Comparison of ENCODE assay signal across 30 mouse cellular contexts in genomic region chr3:57540474-57540873, GRCm38 (mm10). TPM values are rescaled to one million over a fixed set of nuclear protein-coding genes. Genes with fewer than 3 reads are reported as not detected.
DNase-seq lines count a peak whose midpoint lies in the region; ATAC-seq and TF ChIP-seq lines count a peak whose summit lies in the region.
"Had no signal": no experiment of that assay in that cellular context is flagged by ENCODE, and none has a peak within 500 bp of the region (broad histone marks: within the 10 kb centered on the region; RNA-seq: fewer than 3 reads in every experiment).

No protein-coding gene starts in this region.

- H3K9me3 ChIP-seq in heart, embryonic 11.5 days (replicated peaks; ENCODE audit: control insufficient read depth, low read length), result no peaks in the 10 kb centered on the region
- no peaks in the 10 kb centered on the region for H3K9me3 ChIP-seq in heart, postnatal 0 days (replicated peaks; ENCODE audit: control insufficient read depth, low read length)
- H3K9me3 ChIP-seq in lung, embryonic 16.5 days (ENCODE audit: control insufficient read depth, low read length), result no peaks in the 10 kb centered on the region
- H3K9me3 ChIP-seq: forebrain, embryonic 10.5 days; hindbrain, embryonic 10.5 days; intestine, embryonic 15.5 days; neural tube, embryonic 12.5 days; stomach, embryonic 15.5 days had no signal

- no peak for TF ChIP-seq EP300 in heart, postnatal 0 days (IDR thresholded peaks at IDR 0.05; ENCODE audit: low read depth)

- H3ac ChIP-seq in myocyte (ENCODE audit: control insufficient read depth, insufficient read length), result no peak overlapping the region

- H3K79me2 ChIP-seq in myocyte (ENCODE audit: control insufficient read depth, insufficient read depth), result peaks cover 92% of the 10 kb centered on the region

- H3K9ac ChIP-seq in heart, embryonic 11.5 days (ENCODE audit: low read depth, low read length), result no peak overlapping the region
- H3K9ac ChIP-seq in heart, postnatal 0 days (replicated peaks; ENCODE audit: low read depth, low read length), result no peak overlapping the region
- H3K9ac ChIP-seq in lung, embryonic 16.5 days (ENCODE audit: low read length), result no peak overlapping the region
- H3K9ac ChIP-seq: forebrain, postnatal 0 days; intestine, embryonic 15.5 days; liver, embryonic 14.5 days; neural tube, embryonic 12.5 days; stomach, embryonic 15.5 days had no signal

- intact Hi-C loops in heart, postnatal 14 days (cut with DNase I), result no loop called here

- H3K4me1 ChIP-seq in heart, embryonic 11.5 days (ENCODE audit: control insufficient read depth, insufficient read depth, low read length), result peaks cover 8% of the 10 kb centered on the region; the same call in 1 of the 2 replicates
- peaks cover 29% of the 10 kb centered on the region; the same call in 1 of the 2 replicates for H3K4me1 ChIP-seq in heart, postnatal 0 days (ENCODE audit: control insufficient read depth, insufficient read depth)
- peaks cover 21% of the 10 kb centered on the region for H3K4me1 ChIP-seq in lung, embryonic 16.5 days (replicated peaks; ENCODE audit: control insufficient read depth, insufficient read depth, low read length)
- H3K4me1 ChIP-seq: neural tube, embryonic 12.5 days had no signal

- no peak overlapping the region for H3K4me2 ChIP-seq in heart, embryonic 11.5 days
- no peak overlapping the region for H3K4me2 ChIP-seq in heart, postnatal 0 days (ENCODE audit: low read depth, low read length)
- no peak overlapping the region for H3K4me2 ChIP-seq in lung, embryonic 16.5 days (ENCODE audit: low read depth, low read length)
- H3K4me2 ChIP-seq in myocyte (ENCODE audit: low read depth), result no peak overlapping the region
- H3K4me2 ChIP-seq: intestine, embryonic 15.5 days; neural tube, embryonic 12.5 days; stomach, embryonic 15.5 days had no signal

- H3K36me3 ChIP-seq in heart, embryonic 11.5 days (ENCODE audit: control insufficient read depth, insufficient read depth, low read length), result no peaks in the 10 kb centered on the region
- H3K36me3 ChIP-seq in heart, postnatal 0 days (replicated peaks; ENCODE audit: control insufficient read depth, insufficient read depth, low read length), result no peaks in the 10 kb centered on the region
- no peaks in the 10 kb centered on the region for H3K36me3 ChIP-seq in lung, embryonic 16.5 days (ENCODE audit: control insufficient read depth, insufficient read depth, low read length)
- no peaks in the 10 kb centered on the region for H3K36me3 ChIP-seq in myocyte (ENCODE audit: control insufficient read depth, insufficient read depth)
- H3K36me3 ChIP-seq: forebrain, embryonic 10.5 days; G1E; hindbrain, embryonic 10.5 days; intestine, embryonic 15.5 days; neural tube, embryonic 12.5 days; stomach, embryonic 15.5 days had no signal

- no peak overlapping the region for H3K4me3 ChIP-seq in heart, embryonic 11.5 days (ENCODE audit: low read depth, low read length)
- no peak overlapping the region for H3K4me3 ChIP-seq in heart, postnatal 0 days (ENCODE audit: low read depth, low read length)
- H3K4me3 ChIP-seq in lung, embryonic 16.5 days (ENCODE audit: low read length), result no peak overlapping the region
- no peak overlapping the region for H3K4me3 ChIP-seq in myocyte
- H3K4me3 ChIP-seq: forebrain, embryonic 10.5 days; hindbrain, embryonic 10.5 days; intestine, embryonic 15.5 days; neural tube, embryonic 12.5 days; stomach, embryonic 15.5 days had no signal

- ATAC-seq in heart, embryonic 11.5 days (replicated peaks; ENCODE audit: insufficient number of reproducible peaks, low FRiP score, low TSS enrichment), result no peak
- no peak for ATAC-seq in heart, postnatal 0 days (ENCODE audit: insufficient read depth, low read depth)
- ATAC-seq in lung, embryonic 16.5 days (ENCODE audit: low read depth), result no peak
- ATAC-seq: forebrain, postnatal 0 days; hindbrain, embryonic 16.5 days; intestine, embryonic 15.5 days had no signal

- no peaks in the 10 kb centered on the region for H3K27me3 ChIP-seq in heart, embryonic 11.5 days (ENCODE audit: control insufficient read depth, insufficient read depth, low read length)
- no peaks in the 10 kb centered on the region for H3K27me3 ChIP-seq in heart, postnatal 0 days (ENCODE audit: control insufficient read depth, insufficient read depth, low read length)
- H3K27me3 ChIP-seq in lung, embryonic 16.5 days (ENCODE audit: control insufficient read depth, insufficient read depth, low read depth, low read length), result no peaks in the 10 kb centered on the region
- H3K27me3 ChIP-seq in myocyte (ENCODE audit: control insufficient read depth, insufficient read depth, insufficient read length), result no peaks in the 10 kb centered on the region
- H3K27me3 ChIP-seq: CH12.LX; intestine, embryonic 15.5 days; neural tube, embryonic 12.5 days; stomach, embryonic 15.5 days had no signal

- H3K27ac ChIP-seq in heart, embryonic 11.5 days (ENCODE audit: low read depth, low read length), result peak overlapping the region; percentile 64; the same call in 1 of the 2 replicates
- peak overlapping the region; percentile 47; the same call in 1 of the 2 replicates for H3K27ac ChIP-seq in heart, postnatal 0 days (ENCODE audit: low read depth)
- H3K27ac ChIP-seq in lung, embryonic 16.5 days (ENCODE audit: low read length), result 0 out of 2 replicates have a peak overlapping the region, but pooled peaks have one; percentile 26
- H3K27ac ChIP-seq: forebrain, embryonic 10.5 days; hindbrain, embryonic 10.5 days; intestine, embryonic 15.5 days; liver, embryonic 14.5 days; neural tube, embryonic 12.5 days; stomach, embryonic 15.5 days had no signal

- TF ChIP-seq CTCF in heart, postnatal 0 days (IDR thresholded peaks at IDR 0.05; ENCODE audit: low read depth), result no peak

- no peak for TF ChIP-seq POLR2A in myocyte (IDR thresholded peaks at IDR 0.05; ENCODE audit: insufficient read length, low read depth)

- WGBS in heart, embryonic 11.5 days (ENCODE audit: insufficient replicate concordance), result 29% methylated on average over 2 of the region's 2 CpGs
- WGBS in heart, postnatal 0 days, result 16% methylated on average over 2 of the region's 2 CpGs
- 10% methylated on average over 2 of the region's 2 CpGs for WGBS in lung, embryonic 16.5 days

- DNase-seq in heart, adult 8-10 months (ENCODE audit: low spot score), result no peak
- no peak for DNase-seq in heart, postnatal 0 days (ENCODE audit: low spot score)
- no peak for DNase-seq in heart, postnatal 14 days
- no peak for DNase-seq in lung, postnatal 10 days
- DNase-seq in thymus, adult 18-20 months, result no peak
- DNase-seq: adrenal gland, adult 8-10 months; cerebellum, adult 18-20 months; cerebellum, postnatal 14 days; forebrain, postnatal 0 days; gastrocnemius, postnatal 36 days; kidney, adult 9 months; kidney, postnatal 4 days; layer of hippocampus, adult 9-11 months; lung, postnatal 14 days; midbrain, embryonic 14.5 days; thymus, adult 2 months; thymus, postnatal 4 days had no signal

TF ChIP-seq in myocyte, 11 proteins besides CTCF, POLR2A, EP300 and RAD21:
- no peak for TF ChIP-seq TCF3 (IDR thresholded peaks at IDR 0.05; ENCODE audit: insufficient read length, low read depth)
- no peak for TF ChIP-seq POLR2AphosphoS2 (IDR thresholded peaks at IDR 0.05; ENCODE audit: insufficient read length, low read depth)
- no peak for TF ChIP-seq MYOD1 (IDR thresholded peaks at IDR 0.05; ENCODE audit: control insufficient read depth in 1 of 3, insufficient read length in 2 of 3, low read depth in 2 of 3)
- TF ChIP-seq USF1 (IDR thresholded peaks at IDR 0.05; ENCODE audit: low read depth), result peak; percentile 52
- TF ChIP-seq MAX (IDR thresholded peaks at IDR 0.05; ENCODE audit: low read depth), result no peak
- no peak for TF ChIP-seq SRF (IDR thresholded peaks at IDR 0.05; ENCODE audit: control insufficient read depth, insufficient read length, low read depth)

RNA-seq across cellular contexts. Expression of gene Wwtr1, which starts 35.2 kb away (rescaled TPM):
- 12.9 and 17.4 TPM in 2 replicates for polyA plus RNA-seq in heart, embryonic 11.5 days (2014; fragmentation: Nextera tagmentation; extraction: Ambion mirVana)
- 10 to 100 TPM; 39.7 to 50.1 (median 46.3) TPM for total RNA-seq in heart, adult 8-10 months (2022)
- 88.9 and 90.9 TPM in 2 replicates for total RNA-seq in heart, postnatal 0 days (2014; rRNA removed; ENCODE audit: low replicate concordance)
- 24.9 and 26.1 TPM in 2 replicates for polyA plus RNA-seq in heart, postnatal 0 days (2015; fragmentation: Nextera tagmentation; extraction: Ambion mirVana)
- total RNA-seq in heart, postnatal 14 days (2021), result 10 to 100 TPM; 65.6 to 75.2 TPM
- polyA plus RNA-seq in lung, embryonic 16.5 days (2015; fragmentation: Nextera tagmentation; extraction: Ambion mirVana), result 27.5 and 29.9 TPM in 2 replicates
- polyA plus RNA-seq in myocyte (2012; fragmentation: generic; extraction: Trizol), result 63.1 TPM
- total RNA-seq: megakaryocyte-erythroid progenitor cell, adult 5-6 weeks had no signal
- polyA plus RNA-seq: G1E had no signal
